Mouse (Mus musculus) liver, embryonic 14.5 days (tissue): ENCODE data around the gene Ier2.

ENCODE experiments used
- CTCF ChIP-seq: IDR thresholded peaks from 2 replicates; pipeline ENCODE4 v1.5.1; 2016; ENCODE audit warnings: antibody characterized with exemption, low read depth, control low read depth
- EP300 ChIP-seq: IDR thresholded peaks from 2 replicates; pipeline ENCODE4 v1.6.1; 2016; ENCODE audit warnings: antibody characterized with exemption, low read depth

- peak; percentile 95 for TF ChIP-seq CTCF
- no peak for TF ChIP-seq EP300
These were observed 37.2 kb upstream of the Ier2 start for GRCm38 (mm10) chr8:84699861-84700322.
